Mouse (Mus musculus): ENCODE data around the gene Lrrc49. TPM values are rescaled to one million over a fixed set of nuclear protein-coding genes. Genes with fewer than 3 reads are reported as not detected.
A peak's percentile ranks its signal among the peaks of the same experiment; 100 is the strongest.

The Lrrc49 gene
- polyA plus RNA-seq, 1 experiment from 2014 or later: 20.6 TPM

GRCm38 (mm10) chr9:60592974-60593373 is 95.0 kb downstream of the Lrrc49 start:
- Histone ChIP-seq H3K36me3 (peaks cover 7% of the 10 kb centered on the region), H3K4me3 (no peak overlapping the region), H3K9me3 (no peaks in the 10 kb centered on the region), H3K4me1 (no peaks in the 10 kb centered on the region), H3K27me3 (no peaks in the 10 kb centered on the region), H3K9ac (no peak overlapping the region), H3K4me2 (no peak overlapping the region), H3K27ac (no peak overlapping the region)
- no peak for ATAC-seq (ENCODE audit: insufficient number of reproducible peaks, insufficient read depth, low FRiP score, low TSS enrichment, low read depth)
- WGBS: 88% methylated on average over 6 of the region's 6 CpGs

GRCm38 (mm10) chr9:60592363-60592762 is 95.6 kb downstream of the Lrrc49 start:
- no peak overlapping the region for H3K9ac ChIP-seq
- H3K36me3 ChIP-seq: peaks cover 10% of the 10 kb centered on the region
- ATAC-seq (ENCODE audit: insufficient number of reproducible peaks, insufficient read depth, low FRiP score, low TSS enrichment, low read depth): no peak

GRCm38 (mm10) chr9:60590871-60591624 is 96.9 kb downstream of the Lrrc49 start:
- H3K27ac ChIP-seq: no peak overlapping the region
- no peaks in the 10 kb centered on the region for H3K4me1 ChIP-seq
- H3K4me2 ChIP-seq: no peak overlapping the region
- H3K27me3 ChIP-seq: no peaks in the 10 kb centered on the region
- 93% methylated on average over 8 of the region's 8 CpGs for WGBS
- no peak overlapping the region for H3K9ac ChIP-seq
- H3K9me3 ChIP-seq: no peaks in the 10 kb centered on the region
- H3K36me3 ChIP-seq: peaks cover 18% of the 10 kb centered on the region
- H3K4me3 ChIP-seq: no peak overlapping the region
- no peak for ATAC-seq (ENCODE audit: insufficient number of reproducible peaks, insufficient read depth, low FRiP score, low TSS enrichment, low read depth)

More at GRCm38 (mm10) chr9:60592363-60592762, 95.6 kb downstream of the Lrrc49 start:
- Histone ChIP-seq H3K4me1 (no peaks in the 10 kb centered on the region), H3K4me3 (no peak overlapping the region), H3K9me3 (no peaks in the 10 kb centered on the region), H3K27me3 (no peaks in the 10 kb centered on the region), H3K27ac (no peak overlapping the region), H3K4me2 (no peak overlapping the region)
- WGBS: 84% methylated on average over 5 of the region's 5 CpGs

- 92% methylated on average over 10 of the region's 10 CpGs for WGBS
These were observed 99.0 kb downstream of the Lrrc49 start for GRCm38 (mm10) chr9:60588914-60589313.

GRCm38 (mm10) chr9:60586920-60587319 is 101.0 kb downstream of the Lrrc49 start:
- Histone ChIP-seq H3K9ac (no peak overlapping the region), H3K4me1 (peaks cover 11% of the 10 kb centered on the region), H3K4me3 (no peak overlapping the region), H3K27ac (no peak overlapping the region), H3K9me3 (no peaks in the 10 kb centered on the region), H3K36me3 (peaks cover 29% of the 10 kb centered on the region), H3K4me2 (no peak overlapping the region), H3K27me3 (no peaks in the 10 kb centered on the region)
- 80% methylated on average over 3 of the region's 3 CpGs for WGBS
- ATAC-seq (ENCODE audit: insufficient number of reproducible peaks, insufficient read depth, low FRiP score, low TSS enrichment, low read depth): no peak

More at GRCm38 (mm10) chr9:60588914-60589313, 99.0 kb downstream of the Lrrc49 start:
- no peak for ATAC-seq (ENCODE audit: insufficient number of reproducible peaks, insufficient read depth, low FRiP score, low TSS enrichment, low read depth)
- no peak overlapping the region for H3K27ac ChIP-seq
- peaks cover 29% of the 10 kb centered on the region for H3K36me3 ChIP-seq
- H3K4me1 ChIP-seq: no peaks in the 10 kb centered on the region
- H3K4me2 ChIP-seq: no peak overlapping the region
- H3K27me3 ChIP-seq: no peaks in the 10 kb centered on the region
- no peak overlapping the region for H3K9ac ChIP-seq
- H3K4me3 ChIP-seq: no peak overlapping the region
- no peaks in the 10 kb centered on the region for H3K9me3 ChIP-seq

GRCm38 (mm10) chr9:60585206-60585605 is 102.8 kb downstream of the Lrrc49 start:
- Histone ChIP-seq H3K27ac (no peak overlapping the region), H3K9ac (no peak overlapping the region), H3K4me2 (no peak overlapping the region), H3K4me3 (no peak overlapping the region), H3K4me1 (peaks cover 11% of the 10 kb centered on the region), H3K9me3 (no peaks in the 10 kb centered on the region), H3K36me3 (peaks cover 26% of the 10 kb centered on the region), H3K27me3 (no peaks in the 10 kb centered on the region)
- WGBS: 89% methylated on average over 5 of the region's 5 CpGs
- ATAC-seq (ENCODE audit: insufficient number of reproducible peaks, insufficient read depth, low FRiP score, low TSS enrichment, low read depth): no peak

GRCm38 (mm10) chr9:60582553-60582952 is 105.4 kb downstream of the Lrrc49 start:
- Histone ChIP-seq H3K9ac (no peak overlapping the region), H3K27ac (peak overlapping the region; percentile 74), H3K4me2 (no peak overlapping the region), H3K27me3 (no peaks in the 10 kb centered on the region), H3K9me3 (no peaks in the 10 kb centered on the region), H3K4me1 (peaks cover 11% of the 10 kb centered on the region), H3K36me3 (peaks cover 24% of the 10 kb centered on the region), H3K4me3 (no peak overlapping the region)
- WGBS: 32% methylated on average over 7 of the region's 7 CpGs
- ATAC-seq (ENCODE audit: insufficient number of reproducible peaks, insufficient read depth, low FRiP score, low TSS enrichment, low read depth): no peak

GRCm38 (mm10) chr9:60573011-60573410 is 114.9 kb downstream of the Lrrc49 start:
- ATAC-seq (ENCODE audit: insufficient number of reproducible peaks, insufficient read depth, low FRiP score, low TSS enrichment, low read depth): no peak

GRCm38 (mm10) chr9:60571725-60572124 is 116.2 kb downstream of the Lrrc49 start:
- H3K27me3 ChIP-seq: no peaks in the 10 kb centered on the region
- H3K27ac ChIP-seq: no peak overlapping the region
- peaks cover 4% of the 10 kb centered on the region for H3K4me1 ChIP-seq
- 94% methylated on average over 4 of the region's 4 CpGs for WGBS
- no peak overlapping the region for H3K9ac ChIP-seq
- no peak overlapping the region for H3K4me3 ChIP-seq
- no peak for ATAC-seq (ENCODE audit: insufficient number of reproducible peaks, insufficient read depth, low FRiP score, low TSS enrichment, low read depth)
- no peaks in the 10 kb centered on the region for H3K36me3 ChIP-seq
- H3K9me3 ChIP-seq: no peaks in the 10 kb centered on the region
- H3K4me2 ChIP-seq: no peak overlapping the region

More at GRCm38 (mm10) chr9:60573011-60573410, 114.9 kb downstream of the Lrrc49 start:
- Histone ChIP-seq H3K4me2 (no peak overlapping the region), H3K9me3 (no peaks in the 10 kb centered on the region), H3K4me3 (no peak overlapping the region), H3K36me3 (no peaks in the 10 kb centered on the region), H3K27me3 (no peaks in the 10 kb centered on the region), H3K27ac (no peak overlapping the region), H3K9ac (no peak overlapping the region), H3K4me1 (peaks cover 4% of the 10 kb centered on the region)
- WGBS: 91% methylated on average over 7 of the region's 7 CpGs

- H3K4me3 ChIP-seq: no peak overlapping the region
- H3K9me3 ChIP-seq: no peaks in the 10 kb centered on the region
- no peak for ATAC-seq (ENCODE audit: insufficient number of reproducible peaks, insufficient read depth, low FRiP score, low TSS enrichment, low read depth)
- H3K4me1 ChIP-seq: peaks cover 4% of the 10 kb centered on the region
- no peaks in the 10 kb centered on the region for H3K36me3 ChIP-seq
- H3K27me3 ChIP-seq: no peaks in the 10 kb centered on the region
- H3K9ac ChIP-seq: no peak overlapping the region
- 44% methylated on average over 4 of the region's 4 CpGs for WGBS
- no peak overlapping the region for H3K4me2 ChIP-seq
- no peak overlapping the region for H3K27ac ChIP-seq
These were observed 116.9 kb downstream of the Lrrc49 start for GRCm38 (mm10) chr9:60571041-60571440.

GRCm38 (mm10) chr9:60569366-60569765 is 118.6 kb downstream of the Lrrc49 start:
- Histone ChIP-seq H3K9ac (no peak overlapping the region), H3K27ac (0 out of 2 replicates have a peak overlapping the region, but pooled peaks have one; percentile 28), H3K4me2 (no peak overlapping the region), H3K9me3 (no peaks in the 10 kb centered on the region), H3K36me3 (no peaks in the 10 kb centered on the region), H3K4me1 (peaks cover 4% of the 10 kb centered on the region), H3K4me3 (no peak overlapping the region), H3K27me3 (no peaks in the 10 kb centered on the region)
- WGBS: 62% methylated on average over 2 of the region's 2 CpGs
- no peak for ATAC-seq (ENCODE audit: insufficient number of reproducible peaks, insufficient read depth, low FRiP score, low TSS enrichment, low read depth)

GRCm38 (mm10) chr9:60563809-60564208 is 124.1 kb downstream of the Lrrc49 start:
- Histone ChIP-seq H3K27ac (no peak overlapping the region), H3K4me3 (no peak overlapping the region), H3K4me1 (peaks cover 24% of the 10 kb centered on the region), H3K27me3 (no peaks in the 10 kb centered on the region), H3K4me2 (no peak overlapping the region), H3K36me3 (no peaks in the 10 kb centered on the region), H3K9ac (no peak overlapping the region), H3K9me3 (no peaks in the 10 kb centered on the region)
- 87% methylated on average over 7 of the region's 7 CpGs for WGBS
- no peak for ATAC-seq (ENCODE audit: insufficient number of reproducible peaks, insufficient read depth, low FRiP score, low TSS enrichment, low read depth)

Measured in embryonic facial prominence, embryonic 13.5 days (tissue).